Mouse (Mus musculus) ES-Bruce4 (cell line): ENCODE measurements around the gene Nr5a1. TPM values are rescaled to one million over a fixed set of nuclear protein-coding genes. Genes with fewer than 3 reads are reported as not detected.

Source experiments
- H3K27ac ChIP-seq: 2 replicates; pipeline ENCODE4 v1.5.1; 2012; ENCODE audit warnings: low read length, inconsistent platforms; ENCODE audit not compliant: insufficient read depth
- H3K27me3 ChIP-seq: 2 replicates; pipeline ENCODE4 v1.6.1; 2012; ENCODE audit warnings: mild to moderate bottlenecking, low read length, inconsistent platforms; ENCODE audit not compliant: control insufficient read depth, poor library complexity, insufficient read depth, severe bottlenecking
- H3K36me3 ChIP-seq: 2 replicates; pipeline ENCODE4 v1.6.1; 2012; ENCODE audit warnings: inconsistent platforms, mild to moderate bottlenecking, low read length, moderate library complexity; ENCODE audit not compliant: control insufficient read depth, poor library complexity, insufficient read depth, severe bottlenecking
- H3K4me1 ChIP-seq: one replicate; pipeline ENCODE4 v1.8.1; 2011; ENCODE audit warnings: low read length; ENCODE audit not compliant: control insufficient read depth, insufficient read depth
- H3K4me3 ChIP-seq: 2 replicates; pipeline ENCODE4 v1.5.1; 2011; ENCODE audit warnings: low read depth, mild to moderate bottlenecking, low read length
- H3K9ac ChIP-seq: 2 replicates; pipeline ENCODE4 v1.6.1; 2012; ENCODE audit warnings: low read depth, mild to moderate bottlenecking, inconsistent platforms; ENCODE audit not compliant: poor library complexity, severe bottlenecking
- H3K9me3 ChIP-seq: replicated peaks from 2 replicates; pipeline ENCODE4 v1.6.1; 2012; ENCODE audit warnings: mild to moderate bottlenecking, low read length, inconsistent platforms; ENCODE audit not compliant: control insufficient read depth, poor library complexity, insufficient read depth, severe bottlenecking
- CTCF ChIP-seq: IDR thresholded peaks from one replicate; pipeline ENCODE4 v1.8.1; 2011; ENCODE audit warnings: low read depth, low read length
- EP300 ChIP-seq: IDR thresholded peaks from 2 replicates; pipeline ENCODE4 v1.6.1; 2011; ENCODE audit warnings: low read depth, low read length; ENCODE audit not compliant: insufficient read depth
- POLR2A ChIP-seq: IDR thresholded peaks from one replicate; pipeline ENCODE4 v1.8.1; 2011; ENCODE audit warnings: low read length; ENCODE audit not compliant: insufficient read depth
- polyA plus RNA-seq: library from polyadenylated mRNA; stranded (reverse); fragments of >200 nt; gene quantifications from 2 replicates; pipeline ENCODE4 v1.2.4, GENCODE M21; 2011; ENCODE audit warnings: low read depth; ENCODE audit not compliant: missing spikeins, insufficient read depth, insufficient read length

Gene Nr5a1
- polyA plus RNA-seq, 1 experiment = not detected

DNA sequence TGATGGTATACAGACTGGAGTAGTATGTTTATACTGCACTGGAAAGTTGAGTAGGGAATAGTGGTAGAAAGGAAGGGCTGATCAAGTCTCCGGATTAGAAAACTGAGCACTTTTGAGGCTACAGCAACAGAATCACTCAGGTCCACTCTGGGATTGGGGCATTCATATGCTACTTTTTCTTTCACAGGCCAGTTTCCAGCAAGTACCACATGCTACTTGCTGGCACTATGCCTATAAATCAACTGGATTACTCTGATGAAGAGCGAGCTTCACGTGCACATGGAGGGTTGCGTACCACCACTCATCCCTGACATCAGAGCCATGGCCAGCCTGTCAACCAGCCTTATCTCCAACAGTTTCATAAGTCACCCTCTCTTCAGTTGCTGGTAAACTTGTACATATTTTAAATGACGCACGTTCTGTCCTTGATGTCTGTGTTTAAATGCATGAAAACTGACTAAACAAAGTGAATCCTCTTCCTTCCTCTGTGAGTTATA, 16.0 kb upstream of the Nr5a1 start:
- H3K27me3 ChIP-seq = no peaks in the 10 kb centered on the region
- TF ChIP-seq EP300 (no peak), POLR2A (no peak), CTCF (no peak)

DNA sequence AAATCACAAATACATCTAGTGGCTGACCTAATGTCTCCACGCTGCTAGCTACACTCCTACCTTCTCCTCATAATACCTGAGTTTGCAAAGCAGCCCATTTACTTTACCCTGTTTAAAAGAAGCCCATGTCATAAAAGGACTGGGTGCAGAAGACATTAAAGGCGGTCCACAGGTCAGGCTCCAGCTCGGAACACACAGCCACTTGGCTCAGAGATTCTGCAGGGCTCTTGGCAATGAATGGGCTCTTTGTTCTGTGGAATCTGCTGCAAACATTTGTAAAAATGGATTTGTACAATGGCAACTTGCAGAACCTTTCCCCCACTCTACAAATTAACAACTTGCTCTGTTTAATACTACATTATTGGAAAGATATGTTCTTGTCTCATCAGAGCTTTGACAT, 11.1 kb upstream of the Nr5a1 start:
- TF ChIP-seq CTCF (no peak), EP300 (no peak), POLR2A (no peak)
- Histone ChIP-seq H3K27ac (no peak overlapping the region), H3K4me3 (no peak overlapping the region), H3K27me3 (no peaks in the 10 kb centered on the region), H3K9me3 (no peaks in the 10 kb centered on the region), H3K36me3 (peaks cover 7% of the 10 kb centered on the region), H3K4me1 (peaks cover 2% of the 10 kb centered on the region), H3K9ac (no peak overlapping the region)

More for the DNA sequence above, 16.0 kb upstream of the Nr5a1 start:
- Histone ChIP-seq H3K36me3 (peaks cover 9% of the 10 kb centered on the region), H3K9ac (no peak overlapping the region), H3K4me3 (no peak overlapping the region), H3K9me3 (no peaks in the 10 kb centered on the region), H3K27ac (no peak overlapping the region), H3K4me1 (no peaks in the 10 kb centered on the region)

DNA sequence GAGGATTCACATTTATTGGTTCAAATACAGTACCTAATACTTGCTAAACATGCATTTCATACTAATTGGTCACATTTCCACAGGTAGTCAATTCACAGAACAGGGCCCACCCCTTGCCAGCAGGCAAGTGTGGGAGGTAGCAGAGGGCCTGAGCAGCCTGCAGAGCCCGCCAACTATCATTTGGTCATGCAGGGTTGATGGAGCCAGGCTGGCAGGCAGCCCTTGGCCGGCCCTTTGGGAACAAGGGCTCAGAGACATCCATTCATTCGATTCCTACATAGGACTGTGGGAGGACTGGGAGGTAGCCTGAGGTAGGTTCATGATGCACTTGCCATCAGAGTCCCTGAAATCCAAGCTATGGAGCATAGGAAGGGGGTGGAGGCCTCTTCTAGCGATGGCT, 9.0 kb upstream of the Nr5a1 start:
- TF ChIP-seq POLR2A (no peak), EP300 (no peak), CTCF (no peak)
- Histone ChIP-seq H3K27ac (no peak overlapping the region), H3K27me3 (no peaks in the 10 kb centered on the region), H3K4me1 (peaks cover 2% of the 10 kb centered on the region), H3K9ac (no peak overlapping the region), H3K4me3 (no peak overlapping the region), H3K36me3 (no peaks in the 10 kb centered on the region), H3K9me3 (no peaks in the 10 kb centered on the region)

DNA sequence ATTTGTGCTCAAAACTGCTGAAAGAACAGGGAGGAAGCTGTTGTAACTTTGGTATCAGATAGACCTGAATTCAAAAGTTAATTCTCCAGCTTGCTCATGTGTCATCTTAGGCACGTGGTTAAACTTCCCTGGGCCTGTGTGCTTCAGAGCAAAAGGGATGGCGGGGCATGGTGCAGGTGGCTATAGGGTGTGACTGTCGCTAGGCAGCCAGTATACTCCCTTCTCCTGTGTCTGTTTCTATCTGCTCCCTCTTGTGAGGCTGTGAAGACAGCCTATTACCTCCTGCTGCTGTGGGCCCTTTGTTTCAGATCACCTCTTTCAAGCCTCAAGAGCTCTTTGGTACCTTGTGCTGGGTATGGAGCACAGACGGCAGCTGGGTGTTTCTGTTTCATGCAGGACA, 7.7 kb upstream of the Nr5a1 start:
- no peaks in the 10 kb centered on the region for H3K36me3 ChIP-seq
- H3K4me1 ChIP-seq = peaks cover 2% of the 10 kb centered on the region
- H3K4me3 ChIP-seq = no peak overlapping the region
- H3K27me3 ChIP-seq = no peaks in the 10 kb centered on the region
- H3K27ac ChIP-seq = no peak overlapping the region
- TF ChIP-seq CTCF = no peak
- no peak for TF ChIP-seq EP300
- TF ChIP-seq POLR2A = no peak
- no peak overlapping the region for H3K9ac ChIP-seq
- no peaks in the 10 kb centered on the region for H3K9me3 ChIP-seq

DNA sequence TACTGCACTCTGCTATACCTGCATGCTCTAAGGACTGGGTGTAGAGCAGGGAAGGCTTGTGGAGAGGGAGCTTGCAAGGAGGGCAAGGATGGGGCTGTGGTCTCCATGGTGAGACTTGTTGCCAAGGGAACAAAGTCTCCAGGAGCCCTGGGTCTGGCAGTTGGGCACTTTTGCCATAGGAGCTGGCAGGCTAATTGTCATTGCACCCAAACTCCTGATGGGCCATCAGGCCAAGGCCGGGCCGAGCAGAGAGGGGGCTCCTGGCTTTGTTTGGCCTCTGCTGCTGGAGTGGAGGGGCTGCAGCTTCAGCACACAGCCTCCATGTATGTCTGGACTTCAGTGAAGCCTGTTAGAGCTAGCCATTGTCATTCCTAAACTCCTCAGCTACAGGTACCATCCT, 6.3 kb upstream of the Nr5a1 start:
- Histone ChIP-seq H3K36me3 (no peaks in the 10 kb centered on the region), H3K4me1 (peaks cover 2% of the 10 kb centered on the region), H3K9ac (no peak overlapping the region), H3K4me3 (no peak overlapping the region), H3K9me3 (no peaks in the 10 kb centered on the region), H3K27me3 (no peaks in the 10 kb centered on the region), H3K27ac (no peak overlapping the region)
- TF ChIP-seq CTCF = no peak
- no peak for TF ChIP-seq EP300
- TF ChIP-seq POLR2A = no peak

DNA sequence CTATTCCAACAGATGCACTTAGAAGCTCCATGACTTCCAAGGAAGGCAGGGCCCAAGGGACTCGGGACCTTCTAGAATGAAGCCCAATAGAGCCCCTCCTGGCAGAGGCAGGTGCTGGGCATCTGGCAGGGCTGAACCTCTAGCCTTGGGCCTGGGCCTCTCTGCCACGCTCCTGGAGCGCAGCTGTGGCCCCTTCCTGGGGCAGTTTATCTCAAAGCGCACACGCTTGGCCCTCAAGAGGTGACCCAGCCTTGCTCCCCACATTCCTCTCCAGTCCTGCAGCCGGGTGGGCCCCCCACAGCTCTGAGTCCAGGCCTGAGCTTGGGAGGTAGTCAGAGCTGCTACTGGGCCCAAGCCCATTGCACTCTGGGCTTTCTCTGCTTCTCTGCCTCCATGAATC, 5.0 kb upstream of the Nr5a1 start:
- no peaks in the 10 kb centered on the region for H3K36me3 ChIP-seq
- no peak overlapping the region for H3K4me3 ChIP-seq
- H3K9me3 ChIP-seq = no peaks in the 10 kb centered on the region
- H3K27ac ChIP-seq = no peak overlapping the region
- TF ChIP-seq EP300 (no peak), CTCF (no peak), POLR2A (no peak)
- no peaks in the 10 kb centered on the region for H3K27me3 ChIP-seq
- peaks cover 2% of the 10 kb centered on the region for H3K4me1 ChIP-seq
- no peak overlapping the region for H3K9ac ChIP-seq

DNA sequence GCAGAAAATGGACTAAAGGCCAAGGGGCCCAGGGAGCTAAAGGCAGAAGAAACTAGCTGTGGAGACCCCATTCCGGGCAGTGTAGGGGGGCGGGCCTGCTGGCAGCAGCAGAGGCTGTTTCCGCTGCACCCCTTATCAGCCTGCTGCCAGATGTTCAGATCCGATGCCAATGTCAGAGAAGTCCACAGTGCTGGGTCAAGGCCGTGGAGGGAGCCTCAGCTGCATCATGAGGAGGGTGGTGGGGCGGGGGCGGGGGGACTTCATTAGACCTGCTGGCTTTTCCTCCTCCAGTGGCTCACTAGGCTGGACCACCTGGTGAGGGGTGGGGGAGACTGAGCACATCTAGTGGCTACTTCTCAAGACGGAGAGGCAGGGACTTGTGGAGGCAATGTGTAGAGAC, 4.3 kb upstream of the Nr5a1 start:
- no peak overlapping the region for H3K9ac ChIP-seq
- H3K4me1 ChIP-seq = peaks cover 2% of the 10 kb centered on the region
- no peaks in the 10 kb centered on the region for H3K9me3 ChIP-seq
- no peaks in the 10 kb centered on the region for H3K27me3 ChIP-seq
- no peaks in the 10 kb centered on the region for H3K36me3 ChIP-seq
- H3K4me3 ChIP-seq = no peak overlapping the region
- no peak overlapping the region for H3K27ac ChIP-seq
- TF ChIP-seq CTCF (no peak), POLR2A (no peak), EP300 (no peak)
